Mouse (Mus musculus): ENCODE measurements around the gene Nelfb.

The Nelfb gene

GRCm38 (mm10) chr2:25230581-25230980 is 19.3 kb upstream of the Nelfb start:
- no peak for DNase-seq (ENCODE audit: low spot score in 2 of 2)

DNA sequence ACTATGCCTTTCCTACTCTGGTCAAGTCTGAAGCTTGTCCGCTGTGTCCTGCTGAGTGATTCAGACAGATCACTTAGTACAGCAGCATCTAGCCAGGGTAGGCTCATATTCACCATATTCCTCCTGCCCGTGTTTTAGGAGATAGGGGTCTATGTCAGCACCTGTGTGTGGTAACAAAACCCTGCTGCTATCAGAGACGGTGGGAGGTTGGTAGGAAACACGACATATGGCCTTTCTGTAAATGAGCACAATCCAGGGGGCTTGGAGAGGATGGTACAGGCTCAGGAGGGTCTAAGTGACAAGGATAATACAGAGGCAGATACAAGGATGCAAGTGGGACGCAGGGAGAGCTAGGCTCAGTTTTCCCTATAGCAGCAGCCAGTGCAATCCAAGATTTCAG is 18.3 kb upstream of the Nelfb start:
- no peak for DNase-seq (ENCODE audit: low spot score in 2 of 2)

DNA sequence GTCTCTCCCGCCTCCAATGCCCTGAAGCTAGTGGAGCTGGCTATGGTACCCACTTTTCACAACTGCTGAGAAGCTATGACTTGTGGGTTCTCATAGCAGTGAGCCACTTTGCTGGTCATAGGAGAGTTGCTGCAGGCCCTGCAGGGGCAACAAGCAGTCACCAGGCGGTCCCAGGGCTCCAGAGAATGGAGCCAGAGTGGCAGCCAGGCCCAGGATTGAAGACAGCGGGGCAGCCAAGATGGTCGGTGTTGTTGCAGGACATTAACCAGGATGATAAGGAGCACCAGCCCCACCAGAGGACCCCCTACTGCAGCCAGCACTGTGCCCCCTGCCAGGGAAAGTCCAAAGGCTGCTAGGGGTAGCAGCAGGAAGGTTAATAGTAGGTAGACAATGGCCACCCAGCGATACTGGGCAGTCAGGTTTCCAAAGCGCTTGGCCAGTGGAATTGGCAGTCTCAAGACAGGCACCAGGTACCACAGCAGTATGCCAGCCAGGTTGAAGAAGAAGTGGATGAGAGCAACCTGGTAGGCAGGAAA is 17.8 kb upstream of the Nelfb start:
- no peak for DNase-seq (ENCODE audit: low spot score in 2 of 2)

DNA sequence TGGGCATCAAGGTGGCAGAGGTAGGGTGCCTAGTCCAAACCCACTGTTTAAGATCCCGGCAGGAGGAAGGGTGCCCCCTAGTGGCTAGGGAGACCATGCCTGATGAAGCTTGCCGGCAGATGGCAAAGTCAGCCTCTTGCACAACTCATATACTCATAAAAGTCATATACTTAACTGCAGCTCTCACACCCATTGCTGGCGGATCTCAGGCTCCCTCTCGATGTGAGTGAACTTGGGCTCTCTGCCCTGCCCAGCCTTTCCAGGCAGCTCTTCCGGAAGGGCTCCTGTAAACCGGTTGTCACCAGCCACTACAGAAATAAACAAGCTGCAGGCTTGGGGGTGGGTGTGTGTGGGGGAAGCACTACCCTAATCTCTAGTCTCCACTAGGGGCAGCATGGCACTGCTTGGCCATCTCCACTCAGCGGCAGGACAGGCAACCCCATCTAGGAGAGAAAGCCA is 17.2 kb upstream of the Nelfb start:
- DNase-seq (ENCODE audit: low spot score in 2 of 2): peak in 1 of 2 experiments; percentile 91

DNA sequence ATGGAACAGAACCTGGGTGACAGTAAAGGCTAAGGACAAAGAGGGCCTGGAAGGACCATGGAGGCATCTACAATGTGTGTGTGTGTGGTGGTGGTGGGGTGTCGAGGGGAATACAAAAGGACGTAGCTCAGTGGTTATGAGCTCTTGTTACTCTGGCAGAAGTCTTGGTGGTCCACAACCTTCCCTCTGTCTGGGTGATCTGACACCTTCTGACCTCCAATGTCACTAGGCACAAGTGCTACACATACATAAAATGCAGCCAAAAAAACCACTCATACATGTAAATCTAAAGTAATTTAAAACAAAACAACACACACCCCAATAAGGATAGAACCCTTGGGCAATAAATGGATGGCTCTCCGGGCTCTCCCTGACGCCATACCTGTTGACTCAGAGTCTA is 16.1 kb upstream of the Nelfb start:
- DNase-seq (ENCODE audit: low spot score in 2 of 2): no peak

DNA sequence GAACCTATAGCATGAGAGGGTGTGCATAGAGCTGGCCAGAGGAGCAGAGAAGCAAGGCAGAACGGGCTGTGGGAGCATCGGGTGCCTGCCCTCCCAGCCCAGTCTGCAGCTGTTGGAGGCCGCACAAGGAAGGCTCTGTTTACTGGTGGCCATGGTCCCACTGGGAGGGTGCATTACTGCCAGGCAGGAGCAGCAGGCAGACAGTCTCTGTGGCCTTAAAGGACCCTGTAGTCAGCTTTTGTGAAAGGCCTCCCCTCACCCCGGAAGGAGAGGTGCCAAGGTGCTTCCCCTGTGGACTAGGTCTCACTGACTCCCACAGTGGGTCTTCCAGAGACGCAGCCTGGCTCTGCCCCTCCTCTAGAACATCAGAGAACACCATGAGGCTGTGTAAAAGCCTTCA is 15.6 kb upstream of the Nelfb start:
- DNase-seq (ENCODE audit: low spot score in 2 of 2): peak in 1 of 2 experiments; percentile 68

GRCm38 (mm10) chr2:25225811-25226379 is 14.6 kb upstream of the Nelfb start:
- no peak for DNase-seq (ENCODE audit: low spot score in 2 of 2)

- DNase-seq (ENCODE audit: low spot score in 2 of 2): peak; percentile 100
These were observed 13.8 kb upstream of the Nelfb start for GRCm38 (mm10) chr2:25224766-25225752.

DNA sequence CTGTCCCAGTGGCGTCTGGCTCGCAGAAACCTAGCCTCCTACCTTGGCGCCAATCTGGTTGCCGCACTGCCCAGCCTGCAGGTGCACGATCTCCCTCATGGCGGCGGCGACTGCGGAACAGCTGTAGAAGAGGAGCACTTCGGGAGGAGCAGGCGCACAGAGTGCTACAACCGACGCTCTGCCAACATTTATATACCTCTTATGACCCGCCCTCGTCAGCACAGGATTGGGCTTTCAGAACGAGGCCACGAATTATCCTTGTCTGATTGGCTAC is 13.1 kb upstream of the Nelfb start, which contains the start of gene Tubb4b:
Gene Tubb4b (minus strand): TSS at position 211 of the 274 bp plus-strand sequence.
- DNase-seq (ENCODE audit: low spot score in 2 of 2): no peak

- DNase-seq (ENCODE audit: low spot score in 2 of 2): peak in 1 of 2 experiments; percentile 76
These were observed 12.6 kb upstream of the Nelfb start for GRCm38 (mm10) chr2:25223681-25224491.

DNA sequence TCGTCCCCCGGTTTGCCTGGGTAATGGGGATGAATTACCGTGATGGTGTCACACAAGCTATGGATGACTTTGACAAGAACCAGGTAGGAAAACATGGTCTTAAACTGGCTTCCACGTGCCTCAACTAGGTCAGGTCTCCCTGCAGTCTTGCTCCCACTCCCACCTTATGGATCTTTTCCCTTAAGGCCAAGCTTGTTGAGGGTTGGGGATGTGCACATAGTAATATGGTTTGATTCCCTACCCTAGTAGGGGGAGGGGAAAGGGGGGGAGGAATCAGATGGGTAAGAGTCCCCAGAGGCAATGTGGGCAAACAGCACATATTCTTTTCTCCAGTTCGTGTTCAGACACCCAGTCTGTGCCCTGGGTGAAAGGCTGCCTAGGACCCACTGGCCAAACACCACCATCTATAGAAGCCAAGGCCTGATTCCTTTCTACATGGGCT is 10.1 kb upstream of the Nelfb start:
- no peak for DNase-seq (ENCODE audit: low spot score in 2 of 2)

DNA sequence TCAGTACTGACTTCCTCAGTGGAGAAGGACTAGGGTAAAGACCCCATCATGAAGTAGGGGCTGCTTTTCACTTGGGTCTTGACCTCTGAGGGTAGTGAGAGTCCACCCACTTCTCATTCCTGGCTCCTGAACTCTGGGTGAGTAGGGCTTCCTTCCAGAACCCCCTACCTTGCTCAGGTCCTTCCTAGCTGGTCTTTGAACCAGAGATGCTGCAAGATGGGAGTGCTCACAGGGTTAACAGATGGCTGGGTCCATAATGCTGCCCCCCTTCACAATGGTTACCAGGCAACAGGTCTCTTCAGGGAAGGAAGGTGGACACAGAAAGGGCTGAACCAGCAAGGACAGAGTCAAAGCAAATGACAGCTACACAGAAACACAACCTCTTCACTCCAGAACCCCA is 7.2 kb upstream of the Nelfb start, which contains the start of gene Fam166a:
Gene Fam166a (plus strand): TSS at position 301 of the 400 bp plus-strand sequence.
- no peak for DNase-seq (ENCODE audit: low spot score in 2 of 2)

DNA sequence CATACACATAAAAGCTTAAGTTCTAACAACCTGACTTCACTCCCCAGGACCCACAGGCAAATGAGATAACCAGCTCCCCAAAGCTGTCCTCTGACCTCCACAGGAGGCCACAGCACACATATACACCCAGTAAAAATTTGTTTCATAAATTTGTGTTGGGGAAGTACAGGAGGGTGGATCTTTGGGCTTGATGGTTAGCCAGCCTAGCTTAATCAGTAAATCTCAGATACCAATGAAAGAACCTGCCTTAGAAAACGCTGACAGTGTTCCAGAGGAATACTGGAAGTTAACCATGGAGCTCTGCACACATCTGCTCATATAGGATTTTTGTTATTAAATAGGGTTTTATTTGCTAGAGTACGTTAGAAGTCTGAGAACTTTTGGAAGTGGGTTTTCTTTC is 6.4 kb upstream of the Nelfb start:
- DNase-seq (ENCODE audit: low spot score in 2 of 2): no peak

DNA sequence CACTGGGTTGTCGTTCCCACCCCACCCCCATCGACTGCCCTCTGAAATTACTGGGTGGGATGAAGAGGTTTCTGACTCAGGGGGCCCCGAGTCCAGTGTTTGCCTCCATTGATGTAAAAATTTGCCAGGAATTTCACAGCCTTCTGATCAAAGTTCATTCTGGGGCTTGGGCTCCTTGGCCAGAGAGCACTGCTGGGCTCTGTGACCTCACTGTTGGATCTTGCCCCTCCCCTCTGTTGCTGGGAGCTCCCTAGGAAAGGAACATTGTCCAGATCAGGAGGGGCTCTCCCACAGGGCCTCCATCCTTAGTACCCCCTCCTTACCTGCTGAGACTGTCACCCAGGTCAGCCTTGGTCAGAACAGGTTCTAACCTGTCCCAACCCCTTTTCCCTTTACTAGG is 3.2 kb upstream of the Nelfb start, which contains the start of gene Stpg3:
Gene Stpg3 (minus strand): TSS at position 194 of the 400 bp plus-strand sequence.
- DNase-seq (ENCODE audit: low spot score in 2 of 2): no peak

GRCm38 (mm10) chr2:25213266-25213865 is 2.1 kb upstream of the Nelfb start:
- no peak for DNase-seq (ENCODE audit: low spot score in 2 of 2)

DNA sequence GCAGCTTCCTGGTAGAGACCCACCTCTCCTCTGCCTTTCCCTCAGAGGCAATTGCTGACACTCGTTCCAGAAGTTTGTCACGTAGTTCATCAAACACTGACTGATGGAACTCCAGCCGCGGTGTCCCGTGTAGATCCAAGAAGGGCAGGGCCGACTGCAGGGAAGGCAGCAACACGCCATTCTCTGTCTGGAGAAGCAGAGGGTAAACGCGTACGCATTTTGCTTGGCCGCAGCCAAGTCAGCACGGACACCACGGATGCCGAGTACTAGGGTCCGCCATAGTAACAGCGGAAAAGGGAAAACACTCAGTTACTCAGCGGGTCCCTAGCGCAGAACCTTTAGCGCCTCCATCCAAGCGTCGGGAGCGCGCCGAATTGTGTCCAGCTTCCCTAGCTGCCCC is 603 bp downstream of the Nelfb start:
- no peak for DNase-seq (ENCODE audit: low spot score in 2 of 2)

- DNase-seq (ENCODE audit: low spot score in 2 of 2): no peak
These were observed 3.7 kb downstream of the Nelfb start for GRCm38 (mm10) chr2:25207593-25207992.

- DNase-seq (ENCODE audit: low spot score in 2 of 2): no peak
These were observed 7.6 kb downstream of the Nelfb start for GRCm38 (mm10) chr2:25203631-25204214.

- DNase-seq (ENCODE audit: low spot score in 2 of 2): no peak
These were observed 10.7 kb downstream of the Nelfb start for GRCm38 (mm10) chr2:25200631-25201030.

DNA sequence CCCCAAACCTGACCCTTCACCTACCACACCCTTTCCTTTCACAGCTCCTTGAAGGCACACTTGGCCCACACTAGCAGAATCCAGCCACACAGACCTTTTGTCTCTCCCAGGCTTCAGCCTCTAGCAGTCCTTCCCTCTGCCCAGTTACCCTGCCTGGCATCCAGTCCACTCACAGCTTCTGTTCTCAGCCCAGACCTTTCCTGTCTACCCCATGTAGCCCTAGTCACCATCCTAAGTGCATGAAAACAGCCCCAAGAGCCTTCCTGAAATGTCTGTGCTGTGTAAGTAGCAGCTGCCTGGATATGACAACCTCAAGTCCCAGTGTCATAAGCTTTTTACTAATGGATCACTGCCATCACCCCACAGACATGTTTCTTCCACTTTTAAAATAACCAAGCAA is 13.3 kb downstream of the Nelfb start:
- no peak for DNase-seq (ENCODE audit: low spot score in 2 of 2)

DNA sequence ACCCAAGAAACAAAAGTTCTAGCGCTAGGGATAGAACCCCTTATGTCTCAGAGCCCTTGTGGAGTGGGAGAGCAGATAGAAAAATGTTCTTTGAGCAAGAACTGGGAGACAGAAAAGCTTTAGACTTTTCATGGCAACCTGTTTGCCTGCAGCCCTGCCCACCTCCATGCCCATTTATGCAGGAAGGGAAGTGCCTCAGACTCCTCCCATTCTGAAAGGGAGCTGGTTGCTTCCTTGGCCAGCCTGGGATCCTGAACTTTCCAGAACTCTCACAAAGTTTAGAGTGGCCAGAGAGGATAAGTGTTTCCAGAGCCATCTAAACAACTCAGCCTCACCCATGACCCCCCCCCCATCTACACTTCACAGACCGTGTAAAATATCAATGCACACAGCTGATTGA is 14.1 kb downstream of the Nelfb start:
- DNase-seq (ENCODE audit: low spot score in 2 of 2): no peak
